ENCODE assay signal across 10 mouse cellular contexts in the genomic region with DNA sequence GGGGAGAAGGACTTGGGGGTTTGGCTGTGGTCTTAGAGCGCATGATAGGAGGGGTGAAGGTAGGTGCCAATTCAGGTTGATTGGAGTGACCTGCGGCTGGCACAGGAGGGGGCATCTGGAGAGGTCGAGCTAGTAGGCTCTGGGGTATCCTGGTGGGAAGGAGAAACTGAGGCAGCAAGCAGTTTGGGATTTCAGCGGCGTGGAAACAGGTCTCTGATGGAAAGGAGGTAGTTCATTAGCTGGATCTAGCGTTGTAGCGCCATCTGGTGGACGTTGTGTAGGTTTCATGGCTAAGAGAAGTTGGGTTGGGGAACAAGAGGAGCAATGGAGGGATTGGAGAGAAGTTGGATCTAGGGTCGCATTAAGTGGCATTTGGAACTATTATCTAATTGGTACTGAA. TPM values are rescaled to one million over a fixed set of nuclear protein-coding genes. Genes with fewer than 3 reads are reported as not detected.
DNase-seq lines count a peak whose midpoint lies in the region; ATAC-seq and TF ChIP-seq lines count a peak whose summit lies in the region.
"Had no signal": no experiment of that assay in that cellular context is flagged by ENCODE, and none has a peak within 500 bp of the region (broad histone marks: within the 10 kb centered on the region; RNA-seq: fewer than 3 reads in every experiment).

No protein-coding gene starts in this region.

- WGBS in kidney, adult 2 months: 68% methylated on average over 9 of the region's 9 CpGs
- 86% methylated on average over 9 of the region's 9 CpGs for WGBS in kidney, embryonic 15.5 days
- WGBS in limb, embryonic 11.5 days: 79% methylated on average over 9 of the region's 9 CpGs
- 64% methylated on average over 9 of the region's 9 CpGs for WGBS in stomach, postnatal 0 days

- no peak overlapping the region for H3K4me3 ChIP-seq in kidney, adult 2 months (ENCODE audit: insufficient read depth, low read depth, low read length)
- no peak overlapping the region for H3K4me3 ChIP-seq in kidney, embryonic 15.5 days (replicated peaks)
- H3K4me3 ChIP-seq in limb, embryonic 11.5 days (ENCODE audit: low read depth, low read length): no peak overlapping the region
- H3K4me3 ChIP-seq in stomach, postnatal 0 days (ENCODE audit: low read depth, low read length): no peak overlapping the region
- H3K4me3 ChIP-seq: limb, embryonic 13.5 days had no signal

- no peak for TF ChIP-seq POLR2A in kidney, adult 2 months (IDR thresholded peaks at IDR 0.05; ENCODE audit: low read depth, low read length)

- DNase-seq in adrenal gland, postnatal 10 days: peak; percentile 70
- no peak for DNase-seq in adrenal gland, adult 8-10 months
- peak; percentile 47 for DNase-seq in kidney, adult 2 months
- DNase-seq in 416B (ENCODE audit: low read depth): peak; percentile 58
- peak; percentile 84 to 88 for DNase-seq in cerebellum, postnatal 10 days
- peak; percentile 72 for DNase-seq in limb, embryonic 11.5 days (ENCODE audit: low spot score)
- peak; percentile 68 for DNase-seq in stomach, postnatal 0 days (ENCODE audit: low spot score)

- TF ChIP-seq EP300 in stomach, postnatal 0 days (optimal IDR thresholded peaks at IDR 0.05): no peak

- H3K9me3 ChIP-seq in kidney, embryonic 15.5 days (replicated peaks): no peaks in the 10 kb centered on the region
- H3K9me3 ChIP-seq in limb, embryonic 11.5 days (ENCODE audit: control insufficient read depth, low read length): no peaks in the 10 kb centered on the region
- no peaks in the 10 kb centered on the region for H3K9me3 ChIP-seq in stomach, postnatal 0 days (ENCODE audit: control insufficient read depth, low read length)
- H3K9me3 ChIP-seq: limb, embryonic 13.5 days had no signal

- H3K9ac ChIP-seq in kidney, embryonic 15.5 days: no peak overlapping the region
- H3K9ac ChIP-seq in limb, embryonic 11.5 days (ENCODE audit: low read length): no peak overlapping the region
- no peak overlapping the region for H3K9ac ChIP-seq in stomach, postnatal 0 days (ENCODE audit: low read length)
- H3K9ac ChIP-seq: limb, embryonic 13.5 days had no signal

- no peak overlapping the region for H3K27ac ChIP-seq in kidney, adult 2 months (ENCODE audit: insufficient read depth, low read depth, low read length)
- H3K27ac ChIP-seq in kidney, embryonic 15.5 days: no peak overlapping the region
- H3K27ac ChIP-seq in limb, embryonic 11.5 days (replicated peaks; ENCODE audit: low read depth, low read length): no peak overlapping the region
- no peak overlapping the region for H3K27ac ChIP-seq in stomach, postnatal 0 days (replicated peaks)
- H3K27ac ChIP-seq: limb, embryonic 13.5 days had no signal

- no peaks in the 10 kb centered on the region for H3K36me3 ChIP-seq in kidney, adult 2 months (ENCODE audit: control insufficient read depth, insufficient read depth, low read length)
- H3K36me3 ChIP-seq in kidney, embryonic 15.5 days: 0 out of 2 replicates have a peak, but pooled peaks cover 5% of the 10 kb centered on the region
- no peaks in the 10 kb centered on the region for H3K36me3 ChIP-seq in limb, embryonic 11.5 days (ENCODE audit: control insufficient read depth, insufficient read depth, low read length)
- no peaks in the 10 kb centered on the region for H3K36me3 ChIP-seq in stomach, postnatal 0 days (ENCODE audit: control insufficient read depth, insufficient read depth, low read length)

- H3K4me1 ChIP-seq in kidney, adult 2 months (ENCODE audit: control insufficient read depth, insufficient read depth, low read length): no peaks in the 10 kb centered on the region
- H3K4me1 ChIP-seq in kidney, embryonic 15.5 days: 0 out of 2 replicates have a peak, but pooled peaks cover 4% of the 10 kb centered on the region
- no peaks in the 10 kb centered on the region for H3K4me1 ChIP-seq in limb, embryonic 11.5 days (ENCODE audit: control insufficient read depth, insufficient read depth, low read length)
- H3K4me1 ChIP-seq in stomach, postnatal 0 days (replicated peaks; ENCODE audit: control insufficient read depth, insufficient read depth): no peaks in the 10 kb centered on the region
- H3K4me1 ChIP-seq: limb, embryonic 13.5 days had no signal

- H3K27me3 ChIP-seq in kidney, adult 2 months (replicated peaks; ENCODE audit: control insufficient read depth, insufficient read depth, low read length): no peaks in the 10 kb centered on the region
- no peaks in the 10 kb centered on the region for H3K27me3 ChIP-seq in kidney, embryonic 15.5 days
- no peaks in the 10 kb centered on the region for H3K27me3 ChIP-seq in limb, embryonic 11.5 days (ENCODE audit: control insufficient read depth, insufficient read depth, low read length)
- H3K27me3 ChIP-seq in stomach, postnatal 0 days (ENCODE audit: control insufficient read depth, insufficient read depth, low read length): no peaks in the 10 kb centered on the region
- H3K27me3 ChIP-seq: limb, embryonic 13.5 days had no signal

- peak; percentile 82 for TF ChIP-seq CTCF in kidney, adult 2 months (conservative IDR thresholded peaks at IDR 0.05; ENCODE audit: insufficient read depth, insufficient read length, low read depth, low read length)
- peak; percentile 88 for TF ChIP-seq CTCF in stomach, postnatal 0 days (IDR thresholded peaks at IDR 0.05; ENCODE audit: low read depth)

- no peak for ATAC-seq in kidney, embryonic 15.5 days (replicated peaks; ENCODE audit: low FRiP score)
- ATAC-seq in limb, embryonic 11.5 days (ENCODE audit: insufficient number of reproducible peaks, low FRiP score, low TSS enrichment, low read depth): no peak
- ATAC-seq in stomach, postnatal 0 days (ENCODE audit: low FRiP score, low TSS enrichment): no peak

- H3K4me2 ChIP-seq in kidney, embryonic 15.5 days: no peak overlapping the region
- no peak overlapping the region for H3K4me2 ChIP-seq in limb, embryonic 11.5 days (ENCODE audit: low read depth, severe bottlenecking)
- no peak overlapping the region for H3K4me2 ChIP-seq in stomach, postnatal 0 days (replicated peaks; ENCODE audit: low read depth)
- H3K4me2 ChIP-seq: limb, embryonic 13.5 days had no signal

RNA-seq across cellular contexts. Expression of gene Ctrc, which starts 7.3 kb away (rescaled TPM):
- not detected for total RNA-seq in adrenal gland, postnatal 10 days (2021)
- not detected for total RNA-seq in adrenal gland, adult 8-10 months (2022)
- polyA plus RNA-seq in kidney, adult 2 months (2012; rRNA removed): 0.10 TPM in 1 of 2 replicates, not detected in the other
- not detected in 2 replicates for polyA plus RNA-seq in kidney, embryonic 15.5 days (2015; fragmentation: Nextera tagmentation; extraction: Ambion mirVana)
- not detected in 2 replicates for polyA plus RNA-seq in limb, embryonic 11.5 days (2014; fragmentation: Nextera tagmentation; extraction: Ambion mirVana)
- not detected in 2 replicates for polyA plus RNA-seq in stomach, postnatal 0 days (2015; fragmentation: Nextera tagmentation; extraction: Ambion mirVana)
- polyA plus RNA-seq: C2C12; limb, embryonic 13.5 days had no signal

RNA-seq across cellular contexts. Expression of gene Efhd2, which starts 21.3 kb away (rescaled TPM):
- 10 to 100 TPM; 28.9 to 29.1 TPM for total RNA-seq in adrenal gland, postnatal 10 days (2021)
- 10 to 100 TPM; 32.2 to 38.0 (median 35.7) TPM for total RNA-seq in adrenal gland, adult 8-10 months (2022)
- 36.3 and 41.0 TPM in 2 replicates for polyA plus RNA-seq in kidney, adult 2 months (2012; rRNA removed)
- polyA plus RNA-seq in kidney, embryonic 15.5 days (2015; fragmentation: Nextera tagmentation; extraction: Ambion mirVana): 53.9 and 56.7 TPM in 2 replicates
- 17.5 and 19.8 TPM in 2 replicates for polyA plus RNA-seq in limb, embryonic 11.5 days (2014; fragmentation: Nextera tagmentation; extraction: Ambion mirVana)
- polyA plus RNA-seq in stomach, postnatal 0 days (2015; fragmentation: Nextera tagmentation; extraction: Ambion mirVana): 111 and 121 TPM in 2 replicates

RNA-seq across cellular contexts. Expression of gene Cela2a, which starts 27.5 kb away (rescaled TPM):
- total RNA-seq in adrenal gland, postnatal 10 days (2021): not detected
- total RNA-seq in adrenal gland, adult 8-10 months (2022): not detected
- polyA plus RNA-seq in kidney, adult 2 months (2012; rRNA removed): 0.52 TPM in 1 of 2 replicates, not detected in the other
- 0.19 TPM in 1 of 2 replicates, not detected in the other for polyA plus RNA-seq in kidney, embryonic 15.5 days (2015; fragmentation: Nextera tagmentation; extraction: Ambion mirVana)
- not detected in 2 replicates for polyA plus RNA-seq in limb, embryonic 11.5 days (2014; fragmentation: Nextera tagmentation; extraction: Ambion mirVana)
- 18.1 and 22.4 TPM in 2 replicates for polyA plus RNA-seq in stomach, postnatal 0 days (2015; fragmentation: Nextera tagmentation; extraction: Ambion mirVana)
- polyA plus RNA-seq: C2C12; limb, embryonic 13.5 days had no signal

Comparison
In these comparisons a context has a peak if more than half of its experiments do, and no peak if none do; other contexts are left out.
1. RNA of gene Cela2a, which starts 27.5 kb away (polyA plus RNA-seq): 18.1 to 22.4 TPM in stomach, postnatal 0 days; 0.52 TPM in kidney, adult 2 months, 0.19 TPM in kidney, embryonic 15.5 days and not detected in limb, embryonic 11.5 days; every median in the first group is over 10 times any median in the second.